Mouse (Mus musculus) gastrocnemius, adult 8-10 months (tissue): ENCODE measurements around the gene Cst12. TPM values are rescaled to one million over a fixed set of nuclear protein-coding genes. Genes with fewer than 3 reads are reported as not detected.

Experiments
- total RNA-seq, 4 experiments: library from RNA; stranded (reverse); gene quantifications; 2 replicates each; pipeline ENCODE4 v1.2.4; 2022

The Cst12 gene
- total RNA-seq, 4 experiments from 2014 or later = not detected

Other genes with a start within 250 kb of the Cst12 start
- 1 to 10 TPM; 6.0 to 8.0 (median 6.6) TPM for gene Nxt1, start 116.8 kb upstream of the Cst12 start, total RNA-seq
- 10 to 100 TPM; 19.2 to 27.7 (median 23.9) TPM for gene Gzf1, start 108.3 kb upstream of the Cst12 start, total RNA-seq
- 1 to 10 TPM; 4.1 to 6.1 (median 4.8) TPM for gene Napb, start 56.9 kb upstream of the Cst12 start, total RNA-seq
- not detected for gene Cstl1, start 39.0 kb upstream of the Cst12 start, total RNA-seq
- gene Cst11, start 17.9 kb upstream of the Cst12 start, total RNA-seq = not detected
- gene 8030411F24Rik, start 7.4 kb upstream of the Cst12 start, total RNA-seq = not detected
- gene Cst8, start 9.4 kb downstream of the Cst12 start, total RNA-seq = not detected
- gene Cst13, start 30.7 kb downstream of the Cst12 start, total RNA-seq = not detected
- gene Cst9, start 45.8 kb downstream of the Cst12 start, total RNA-seq = not detected
- gene 9230104L09Rik, start 75.7 kb downstream of the Cst12 start, total RNA-seq = 1 to 10 TPM in 3 of 4 experiments, under 1 TPM in 1; 0.47 to 2.8 (median 1.9) TPM
- 100 to 1,000 TPM; 477 to 640 (median 523) TPM for gene Cst3, start 86.3 kb downstream of the Cst12 start, total RNA-seq
- not detected for gene Gm1330, start 213.9 kb downstream of the Cst12 start, total RNA-seq
- gene Gm10750, start 227.9 kb downstream of the Cst12 start, total RNA-seq = not detected